Mouse (Mus musculus): ENCODE results near the gene Olfr26. TPM values are rescaled to one million over a fixed set of nuclear protein-coding genes. Genes with fewer than 3 reads are reported as not detected.

Gene Olfr26
- polyA plus RNA-seq, 1 experiment from 2014 or later, result not detected

Other genes with a start within 250 kb of the Olfr26 start
- not detected in 2 replicates for gene Olfr914, start 250.0 kb upstream of the Olfr26 start, polyA plus RNA-seq (2014; fragmentation: Nextera tagmentation; extraction: Ambion mirVana)
- gene Olfr916, start 195.2 kb upstream of the Olfr26 start, polyA plus RNA-seq (2014; fragmentation: Nextera tagmentation; extraction: Ambion mirVana), result not detected in 2 replicates
- not detected in 2 replicates for gene Olfr917, start 189.2 kb upstream of the Olfr26 start, polyA plus RNA-seq (2014; fragmentation: Nextera tagmentation; extraction: Ambion mirVana)
- not detected in 2 replicates for gene Olfr918, start 180.5 kb upstream of the Olfr26 start, polyA plus RNA-seq (2014; fragmentation: Nextera tagmentation; extraction: Ambion mirVana)
- gene Olfr919, start 151.4 kb upstream of the Olfr26 start, polyA plus RNA-seq (2014; fragmentation: Nextera tagmentation; extraction: Ambion mirVana), result not detected in 2 replicates
- gene Vwa5a, start 136.8 kb upstream of the Olfr26 start, polyA plus RNA-seq (2014; fragmentation: Nextera tagmentation; extraction: Ambion mirVana), result 7.0 and 10.8 TPM in 2 replicates
- gene Olfr920, start 102.8 kb upstream of the Olfr26 start, polyA plus RNA-seq (2014; fragmentation: Nextera tagmentation; extraction: Ambion mirVana), result 0.06 TPM in 1 of 2 replicates, not detected in the other
- not detected in 2 replicates for gene Olfr921, start 82.0 kb upstream of the Olfr26 start, polyA plus RNA-seq (2014; fragmentation: Nextera tagmentation; extraction: Ambion mirVana)
- not detected in 2 replicates for gene Olfr922, start 40.4 kb upstream of the Olfr26 start, polyA plus RNA-seq (2014; fragmentation: Nextera tagmentation; extraction: Ambion mirVana)
- gene Olfr923, start 28.5 kb upstream of the Olfr26 start, polyA plus RNA-seq (2014; fragmentation: Nextera tagmentation; extraction: Ambion mirVana), result not detected in 2 replicates
- gene Olfr924, start 10.6 kb upstream of the Olfr26 start, polyA plus RNA-seq (2014; fragmentation: Nextera tagmentation; extraction: Ambion mirVana), result not detected in 2 replicates
- gene Olfr926, start 22.1 kb downstream of the Olfr26 start, polyA plus RNA-seq (2014; fragmentation: Nextera tagmentation; extraction: Ambion mirVana), result not detected in 2 replicates
- gene Olfr930, start 74.7 kb downstream of the Olfr26 start, polyA plus RNA-seq (2014; fragmentation: Nextera tagmentation; extraction: Ambion mirVana), result not detected in 2 replicates
- gene Olfr933, start 117.3 kb downstream of the Olfr26 start, polyA plus RNA-seq (2014; fragmentation: Nextera tagmentation; extraction: Ambion mirVana), result not detected in 2 replicates
- gene Olfr934, start 133.3 kb downstream of the Olfr26 start, polyA plus RNA-seq (2014; fragmentation: Nextera tagmentation; extraction: Ambion mirVana), result not detected in 2 replicates
- not detected in 2 replicates for gene Olfr935, start 144.6 kb downstream of the Olfr26 start, polyA plus RNA-seq (2014; fragmentation: Nextera tagmentation; extraction: Ambion mirVana)
- not detected in 2 replicates for gene Olfr146, start 168.3 kb downstream of the Olfr26 start, polyA plus RNA-seq (2014; fragmentation: Nextera tagmentation; extraction: Ambion mirVana)
- not detected in 2 replicates for gene Olfr937, start 209.9 kb downstream of the Olfr26 start, polyA plus RNA-seq (2014; fragmentation: Nextera tagmentation; extraction: Ambion mirVana)
- not detected in 2 replicates for gene Olfr938, start 223.8 kb downstream of the Olfr26 start, polyA plus RNA-seq (2014; fragmentation: Nextera tagmentation; extraction: Ambion mirVana)

All from neural tube, embryonic 14.5 days (tissue).